In genomic region chr16:96629623-96630022, GRCm38 (mm10) we compare ENCODE assay signal across 22 mouse cellular contexts.
"Had no signal": no experiment of that assay in that cellular context is flagged by ENCODE, and none has a peak within 500 bp of the region (broad histone marks: within the 10 kb centered on the region; RNA-seq: fewer than 3 reads in every experiment).

No protein-coding gene starts in this region.

- H3K27ac ChIP-seq: heart, embryonic 10.5 days; hindbrain, embryonic 10.5 days; hindbrain, embryonic 12.5 days; hindbrain, embryonic 15.5 days; hindbrain, postnatal 0 days; intestine, embryonic 15.5 days; layer of hippocampus, adult 2 months; limb, embryonic 12.5 days; limb, embryonic 15.5 days; liver, embryonic 12.5 days; liver, embryonic 14.5 days had no signal

- H3K4me1 ChIP-seq: heart, embryonic 12.5 days; intestine, embryonic 15.5 days; limb, embryonic 15.5 days; liver, embryonic 12.5 days had no signal

- H3K4me2 ChIP-seq: heart, embryonic 12.5 days; hindbrain, embryonic 12.5 days; hindbrain, embryonic 15.5 days; intestine, embryonic 15.5 days; limb, embryonic 12.5 days; limb, embryonic 15.5 days; liver, embryonic 12.5 days had no signal

- DNase-seq: gastrocnemius, postnatal 14 days; heart, adult 18-20 months; heart, postnatal 10 days; heart, postnatal 4 days; kidney, adult 18-20 months; kidney, adult 8-10 months; kidney, postnatal 14 days; kidney, postnatal 4 days had no signal

- ATAC-seq: hindbrain, postnatal 0 days; inflammation-experienced regulatory T-cells, adult 6 months; intestine, embryonic 15.5 days; intestine, postnatal 0 days; liver, embryonic 12.5 days had no signal

- H3K9me3 ChIP-seq: heart, embryonic 10.5 days; heart, embryonic 12.5 days; hindbrain, embryonic 10.5 days; hindbrain, embryonic 12.5 days; hindbrain, embryonic 15.5 days; intestine, embryonic 15.5 days; limb, embryonic 12.5 days; limb, embryonic 15.5 days; liver, embryonic 12.5 days had no signal

- H3K4me3 ChIP-seq: heart, embryonic 10.5 days; heart, embryonic 12.5 days; hindbrain, embryonic 10.5 days; hindbrain, embryonic 12.5 days; hindbrain, embryonic 15.5 days; intestine, embryonic 15.5 days; layer of hippocampus, adult 2 months; limb, embryonic 12.5 days; limb, embryonic 15.5 days; liver, embryonic 12.5 days had no signal

- H3K36me3 ChIP-seq: heart, embryonic 10.5 days; heart, embryonic 12.5 days; hindbrain, embryonic 10.5 days; hindbrain, embryonic 12.5 days; intestine, embryonic 15.5 days; limb, embryonic 12.5 days; limb, embryonic 15.5 days; liver, embryonic 12.5 days had no signal

- H3K27me3 ChIP-seq: heart, embryonic 12.5 days; hindbrain, embryonic 12.5 days; hindbrain, embryonic 15.5 days; intestine, embryonic 15.5 days; limb, embryonic 12.5 days; limb, embryonic 15.5 days; liver, embryonic 12.5 days had no signal

- H3K9ac ChIP-seq: heart, embryonic 12.5 days; hindbrain, embryonic 12.5 days; hindbrain, embryonic 15.5 days; intestine, embryonic 15.5 days; limb, embryonic 12.5 days; limb, embryonic 15.5 days; liver, embryonic 12.5 days; liver, embryonic 14.5 days had no signal
